Mouse (Mus musculus) thymus, postnatal 36 days (tissue): ENCODE data around the gene Apobec2.

Experiments used
- DNase-seq, 2 experiments: peaks; one replicate each; pipeline ENCODE4 v3.0.0; 2022; ENCODE audit warnings: mixed read lengths in 2 of 2

Gene Apobec2

DNA sequence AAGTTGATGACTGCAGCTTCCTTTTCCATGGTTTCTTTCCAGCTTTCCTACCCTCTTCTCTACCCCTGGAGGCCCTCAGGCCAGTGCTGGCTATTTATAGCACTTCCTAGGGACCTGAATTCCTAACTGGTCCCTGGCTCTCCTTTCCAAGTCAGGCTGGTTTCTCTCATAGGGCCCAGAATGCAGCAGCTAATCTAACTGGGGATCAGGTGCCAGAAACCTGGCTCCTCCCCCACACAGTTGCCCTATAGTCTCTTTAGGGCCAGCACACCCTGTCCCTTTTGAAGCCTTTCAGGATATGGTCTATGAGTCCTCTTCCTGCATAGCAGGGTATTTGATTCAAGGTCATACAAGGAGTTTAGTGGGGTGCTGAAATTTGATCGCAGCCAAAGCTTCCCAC, 3.8 kb upstream of the Apobec2 start:
- no peak for DNase-seq

DNA sequence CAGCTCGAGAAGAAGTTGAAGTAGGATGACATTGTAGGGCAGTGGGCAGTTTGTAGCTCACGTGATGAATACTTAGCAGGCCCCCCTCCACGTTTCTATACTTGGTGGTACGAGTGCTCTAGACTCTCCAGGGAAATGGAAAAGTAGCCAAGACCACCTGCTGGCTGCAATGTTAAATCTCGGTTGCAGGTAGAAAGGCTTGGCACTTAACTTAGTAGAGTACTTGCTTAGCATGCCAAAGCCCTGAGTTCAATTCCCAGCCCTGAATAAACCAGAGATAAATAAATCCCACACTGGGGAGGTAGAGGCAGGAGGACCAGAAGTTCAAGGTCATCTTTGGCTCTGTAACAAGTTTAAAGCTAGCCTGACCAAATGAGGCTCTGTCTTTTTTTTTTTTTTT, 1.7 kb upstream of the Apobec2 start:
- no peak for DNase-seq

DNA sequence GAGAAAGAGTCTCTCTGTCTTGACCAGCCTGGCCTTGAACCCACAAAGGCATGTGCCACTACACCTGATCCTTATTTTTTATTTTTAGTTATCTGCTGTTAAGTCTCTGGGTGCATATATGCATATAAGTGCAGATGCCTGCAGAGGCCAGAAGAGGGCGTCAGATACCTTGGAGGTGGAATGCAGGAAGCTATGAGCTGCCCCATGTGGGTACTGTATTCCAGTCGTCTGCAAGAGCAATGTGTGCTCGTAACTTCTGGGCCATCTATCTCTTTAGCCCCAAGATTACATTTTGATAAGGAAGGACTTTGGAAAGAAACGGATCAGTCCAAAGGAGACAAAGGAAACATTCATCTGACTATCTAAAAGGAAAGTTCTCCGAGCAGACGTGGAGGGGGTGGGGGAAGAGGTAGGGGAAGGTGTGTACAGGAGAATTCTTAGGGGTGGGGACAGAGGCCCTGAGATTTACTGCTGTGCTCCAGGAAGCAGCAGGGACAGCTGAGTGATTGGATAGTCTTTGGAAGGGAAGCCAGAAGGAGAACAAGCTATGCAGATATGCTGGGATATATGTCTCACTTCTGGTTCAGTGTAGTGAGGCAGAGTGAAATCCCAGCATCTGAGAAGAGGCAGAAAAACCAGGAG, 1.1 kb upstream of the Apobec2 start:
- no peak for DNase-seq

DNA sequence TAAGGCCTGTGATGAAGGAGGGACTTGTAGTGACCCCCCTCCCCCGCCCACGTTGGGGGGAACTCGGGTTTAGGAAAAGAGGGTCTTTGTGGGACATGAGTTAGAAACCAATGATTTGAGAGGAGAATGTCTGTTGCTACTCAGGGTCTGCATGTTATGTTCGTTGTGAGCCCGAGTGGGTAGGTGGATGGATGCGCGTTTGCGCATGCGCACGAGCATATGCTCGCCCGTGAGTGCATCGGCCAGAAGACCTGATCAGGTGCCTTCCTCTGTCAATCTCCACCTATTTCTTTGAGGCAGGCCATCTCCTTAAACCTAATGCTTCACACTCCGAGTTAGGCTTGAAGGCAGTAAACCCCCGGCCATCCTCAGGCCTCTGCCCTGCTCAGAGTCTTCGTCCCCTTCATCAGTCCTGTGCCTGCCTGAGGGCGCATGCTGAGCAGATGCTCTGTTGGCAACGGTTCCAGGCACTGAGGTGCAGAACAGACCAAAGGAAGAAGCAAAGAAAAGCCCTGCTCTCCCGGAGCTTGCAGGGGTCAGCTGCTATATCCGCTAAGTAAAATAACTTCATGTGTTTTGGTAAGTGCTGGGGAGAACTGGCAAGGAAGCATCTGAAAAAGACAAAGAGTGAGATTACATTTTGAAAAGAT, 401 bp upstream of the Apobec2 start:
- no peak for DNase-seq

DNA sequence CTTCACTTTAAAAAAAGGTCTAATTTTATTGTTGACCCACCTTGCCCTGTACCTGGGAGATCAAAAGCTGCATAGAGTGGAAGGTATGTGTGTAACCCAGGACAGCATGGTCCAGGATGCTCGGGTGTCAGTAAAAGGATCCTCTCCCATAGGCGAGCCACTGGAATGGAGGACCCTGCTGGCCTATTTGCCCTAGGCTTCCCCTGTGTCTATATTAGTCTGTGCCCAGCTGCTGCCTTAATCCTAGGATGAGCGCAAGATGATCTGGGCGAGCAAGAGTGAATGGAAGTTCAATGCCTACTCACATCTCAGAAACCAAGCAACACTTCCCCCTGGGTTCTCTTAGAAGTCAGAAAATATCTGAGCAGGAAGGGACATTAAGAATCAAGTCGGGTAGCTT, 1.7 kb downstream of the Apobec2 start:
- no peak for DNase-seq

DNA sequence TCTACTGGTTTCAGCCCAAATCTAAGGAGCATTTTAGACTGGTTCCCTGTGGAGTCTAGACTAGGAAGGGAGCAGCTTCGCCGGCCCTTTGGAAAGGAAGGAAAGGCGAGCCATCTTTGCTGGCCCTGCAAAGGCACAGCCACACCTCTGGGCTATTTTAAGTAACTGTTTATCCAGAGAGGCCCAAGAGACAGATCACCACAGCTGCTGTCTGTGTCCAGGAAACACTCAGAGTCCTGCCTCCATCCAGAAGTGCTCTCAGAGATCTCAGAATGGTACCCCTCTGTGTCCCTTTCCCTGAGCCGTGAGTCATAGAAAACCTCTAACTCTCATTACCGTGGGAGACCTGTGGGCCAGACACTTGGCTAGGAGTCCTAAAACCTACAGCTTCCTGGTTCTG, 2.3 kb downstream of the Apobec2 start:
- no peak for DNase-seq

DNA sequence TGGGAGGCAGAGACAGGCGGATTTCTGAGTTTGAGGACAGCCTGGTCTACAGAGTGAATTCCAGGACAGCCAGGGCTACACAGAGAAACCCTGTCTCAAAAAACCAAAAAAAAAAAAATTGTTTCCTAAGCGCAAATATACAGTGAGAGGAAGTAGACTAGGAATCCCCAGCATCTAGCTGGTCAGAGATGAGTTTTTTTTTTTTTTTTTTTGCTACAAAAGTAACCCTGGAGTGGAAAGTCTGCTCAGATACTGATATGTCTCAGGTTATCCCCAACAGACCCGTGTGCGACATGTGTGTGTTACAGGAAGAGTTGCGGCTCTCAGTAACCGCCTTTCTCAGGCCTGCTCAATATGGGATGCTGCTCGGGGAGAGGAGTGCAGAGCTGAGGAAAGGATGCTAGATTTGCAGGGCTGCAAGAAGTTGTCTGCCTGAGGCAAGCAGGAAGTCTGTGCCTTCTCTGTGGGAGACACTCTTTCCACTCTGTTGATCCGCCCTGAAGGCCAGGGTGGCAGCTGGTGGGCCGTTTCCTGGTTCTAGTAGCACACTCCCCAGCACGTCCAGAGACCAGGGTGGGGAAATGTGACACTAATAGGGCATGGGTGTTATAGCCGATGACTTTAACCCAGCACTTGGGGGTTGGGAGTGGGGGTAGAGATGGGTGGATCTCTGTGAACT, 4.7 kb downstream of the Apobec2 start:
- peak; percentile 48 to 63 for DNase-seq

DNA sequence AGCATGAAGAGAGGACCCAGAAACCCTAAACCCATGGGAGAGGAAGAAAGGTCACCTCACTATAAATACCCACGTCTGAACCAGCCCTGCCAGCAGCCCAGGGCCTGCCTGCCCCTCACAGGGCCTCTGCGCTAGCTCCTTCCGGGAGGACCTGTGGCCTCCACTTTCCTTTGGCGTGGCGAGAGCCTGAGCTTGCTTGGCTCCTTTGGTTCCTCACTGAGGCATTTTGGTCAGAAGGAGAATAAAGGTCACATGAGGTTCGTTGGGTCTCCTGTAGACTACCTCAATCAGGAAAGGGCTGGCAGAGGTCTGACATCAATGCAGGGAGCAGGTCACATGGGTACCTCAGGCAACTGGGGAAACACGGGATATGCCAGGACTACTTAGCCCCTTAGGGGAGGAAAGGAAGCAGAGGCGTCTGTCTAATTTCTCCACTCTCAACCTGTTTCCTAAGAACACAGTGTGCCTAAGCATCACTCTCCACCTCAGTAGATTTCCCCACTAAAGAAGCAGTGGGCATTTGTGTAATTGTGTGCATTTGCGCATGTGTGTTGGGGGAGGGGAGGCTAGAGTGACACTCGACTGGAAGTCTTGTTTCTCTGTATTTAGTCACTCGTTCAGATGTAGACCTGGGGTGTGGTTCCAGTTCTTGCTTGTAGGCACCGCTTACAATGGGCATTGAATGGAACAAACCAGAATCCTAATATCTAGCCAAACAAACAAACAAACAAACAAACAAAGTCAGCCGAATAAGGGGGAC, 5.6 kb downstream of the Apobec2 start:
- peak in 1 of 2 experiments; percentile 25 for DNase-seq

DNA sequence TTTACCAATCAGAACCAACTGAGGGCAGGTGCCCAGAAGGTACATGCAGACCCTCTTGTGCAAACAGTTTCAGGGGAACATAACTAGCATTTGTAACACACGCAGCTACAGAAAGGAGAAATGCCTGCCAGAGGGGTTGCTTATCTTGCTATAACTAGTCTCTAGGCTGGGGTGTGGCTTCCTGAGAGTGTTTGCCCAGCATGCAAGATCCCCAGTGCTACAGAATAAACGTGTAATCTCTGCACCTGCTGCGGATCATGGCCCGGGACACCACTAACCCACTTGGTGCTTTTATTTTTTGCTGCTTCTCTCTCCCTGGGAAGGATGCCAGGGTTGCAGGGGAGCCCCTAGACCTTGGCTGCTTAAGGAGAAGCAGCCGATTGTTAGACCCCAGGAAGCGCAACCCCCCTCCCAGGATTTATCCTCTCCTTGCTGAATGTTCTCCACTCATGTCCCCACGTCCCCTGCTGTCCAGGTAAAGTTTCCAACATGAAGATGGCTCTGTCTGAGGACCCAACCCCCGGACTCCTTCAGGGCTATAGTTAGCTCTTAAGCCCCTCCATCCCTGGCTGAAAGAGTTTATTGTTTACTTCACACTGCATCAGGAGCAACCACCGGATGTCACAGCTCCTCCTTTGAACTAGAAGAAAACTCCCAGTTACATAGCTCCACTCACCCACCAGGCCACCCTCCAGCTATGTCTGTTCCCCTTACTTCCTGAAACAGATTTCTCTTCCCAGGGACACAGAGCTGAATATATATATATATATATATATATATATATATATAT, 6.7 kb downstream of the Apobec2 start:
- DNase-seq = peak; percentile 38 to 55

DNA sequence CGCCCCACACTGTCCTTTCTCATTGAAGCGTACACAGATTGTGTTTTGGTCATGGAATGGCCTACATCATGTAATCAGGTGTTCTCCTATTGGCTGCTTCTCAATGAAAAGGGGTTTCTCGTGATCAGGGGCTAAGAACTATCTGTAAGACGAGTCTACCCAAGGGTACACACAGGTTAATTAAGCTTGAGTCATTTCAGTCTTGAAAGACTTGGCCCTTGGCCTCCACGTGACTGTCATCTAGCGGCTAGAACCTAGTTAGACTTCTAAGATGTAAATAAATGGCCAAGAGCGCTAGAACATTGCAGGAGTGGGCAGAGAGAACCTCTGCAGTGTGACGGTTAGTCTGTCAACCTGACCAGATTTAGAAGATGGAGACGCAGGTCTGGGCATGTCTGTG, 8.5 kb downstream of the Apobec2 start:
- DNase-seq = no peak

DNA sequence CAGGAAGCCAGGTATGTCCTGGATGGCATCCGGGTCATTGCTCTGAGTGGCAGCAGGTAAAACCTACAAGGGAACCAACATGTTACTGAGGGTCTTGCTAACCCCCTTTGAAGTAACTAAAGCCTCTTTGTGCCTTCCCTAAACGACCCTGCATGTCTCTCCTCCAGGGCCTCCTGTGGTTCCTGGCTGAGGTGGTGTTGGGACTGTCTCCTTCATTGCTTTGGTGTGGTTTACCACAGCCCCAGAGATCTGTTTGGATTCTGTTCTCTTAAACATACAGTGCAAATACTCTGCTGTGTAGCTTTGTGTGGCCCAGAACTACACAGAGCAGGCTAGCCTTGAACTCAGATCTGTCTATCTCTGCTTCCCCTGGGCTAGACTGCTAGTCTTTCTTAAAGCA, 13.2 kb downstream of the Apobec2 start:
- DNase-seq = no peak

DNA sequence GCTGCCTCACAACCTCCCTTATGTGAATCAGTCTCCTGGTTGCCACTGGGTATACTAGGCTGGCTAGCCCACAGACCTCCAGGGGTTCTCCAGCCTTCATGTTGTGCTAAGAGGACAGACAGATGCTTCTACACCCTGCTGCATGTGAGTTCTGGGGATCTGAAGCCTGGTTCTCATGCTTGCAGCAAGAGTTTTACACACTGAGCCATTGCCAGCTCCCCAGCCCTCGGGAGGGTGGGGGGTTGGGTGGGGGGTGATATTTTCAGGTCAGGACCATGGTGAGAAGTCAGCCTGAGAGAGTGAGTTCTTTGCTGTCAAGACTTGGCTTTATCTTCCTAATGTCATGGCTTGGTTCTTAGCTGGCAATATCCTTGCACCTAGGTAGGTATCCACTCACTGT, 13.9 kb downstream of the Apobec2 start:
- DNase-seq = no peak

DNA sequence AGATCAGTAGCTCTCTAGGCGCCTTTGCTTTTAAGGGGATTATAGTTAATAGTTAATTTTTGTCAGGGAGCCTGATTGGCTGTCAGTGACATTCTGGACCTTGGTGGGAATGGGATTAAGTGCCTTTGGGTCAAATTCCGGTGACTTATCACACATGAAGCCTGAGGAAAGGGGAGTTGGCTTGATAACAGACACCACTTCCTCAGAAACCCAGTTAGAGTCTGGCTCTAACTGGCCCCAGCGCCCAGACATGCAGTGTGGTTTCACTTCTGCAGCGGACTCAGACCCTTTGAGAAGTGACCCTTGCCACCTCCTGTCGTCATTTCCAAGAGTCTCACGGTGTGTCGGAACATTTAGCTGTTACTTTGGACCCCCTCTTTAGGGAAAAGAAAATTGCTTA, 14.6 kb downstream of the Apobec2 start:
- no peak for DNase-seq

DNA sequence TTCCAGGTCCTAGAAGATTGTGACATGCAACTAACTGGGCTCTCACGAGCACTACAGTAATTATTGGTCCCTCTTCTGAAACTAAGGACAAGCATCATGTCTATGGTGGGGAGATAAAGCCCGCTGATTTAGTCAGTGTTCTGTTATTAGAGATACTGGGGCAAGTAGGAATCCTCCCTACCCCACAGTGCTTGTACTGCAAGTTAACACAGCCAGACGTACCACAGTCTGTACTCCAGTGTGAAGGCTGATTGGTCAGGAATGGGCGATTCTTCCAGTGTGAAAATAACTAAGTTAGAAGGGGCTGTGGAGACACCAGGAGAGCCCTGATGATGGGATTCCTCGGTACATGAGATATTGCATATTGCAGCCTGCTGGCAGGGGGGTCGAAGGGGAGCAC, 15.2 kb downstream of the Apobec2 start:
- DNase-seq = no peak

DNA sequence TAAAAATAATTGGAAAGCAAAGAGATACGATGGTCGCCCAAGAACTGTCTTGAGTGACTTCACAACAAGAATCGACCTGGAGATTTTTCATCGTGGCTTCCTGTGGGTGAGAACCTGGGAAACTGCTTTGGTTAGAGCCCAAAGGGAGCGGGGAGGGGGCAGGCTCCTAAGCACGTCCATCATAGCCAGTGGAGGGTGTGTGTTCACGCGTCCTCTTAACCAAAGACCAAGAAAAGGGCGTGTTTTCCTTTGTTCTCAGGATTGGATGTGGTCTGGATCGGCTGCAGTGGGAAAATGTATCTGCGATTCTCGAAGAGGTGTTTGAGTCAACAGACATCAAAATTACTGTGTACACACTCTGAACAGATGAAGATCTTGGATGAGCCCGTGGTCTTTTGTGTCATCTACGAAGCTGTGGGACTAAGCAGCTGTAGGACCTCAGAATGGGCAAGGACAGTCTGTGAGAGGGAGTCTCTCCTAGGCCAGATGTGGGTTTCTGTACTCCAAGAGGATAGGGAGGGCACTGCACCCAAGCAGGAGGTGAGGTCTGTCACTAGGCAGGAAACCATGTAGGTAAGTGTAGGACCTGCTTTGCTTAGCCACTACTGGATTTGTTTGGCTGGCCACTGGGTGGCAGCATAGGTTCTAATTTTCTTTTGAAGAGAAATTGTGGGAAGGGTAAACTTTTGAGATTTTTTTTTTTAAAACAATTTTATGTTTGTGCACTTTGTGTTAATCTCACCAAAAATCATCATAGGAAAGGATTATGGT, 16.1 kb downstream of the Apobec2 start:
- DNase-seq = peak; percentile 73 to 80

DNA sequence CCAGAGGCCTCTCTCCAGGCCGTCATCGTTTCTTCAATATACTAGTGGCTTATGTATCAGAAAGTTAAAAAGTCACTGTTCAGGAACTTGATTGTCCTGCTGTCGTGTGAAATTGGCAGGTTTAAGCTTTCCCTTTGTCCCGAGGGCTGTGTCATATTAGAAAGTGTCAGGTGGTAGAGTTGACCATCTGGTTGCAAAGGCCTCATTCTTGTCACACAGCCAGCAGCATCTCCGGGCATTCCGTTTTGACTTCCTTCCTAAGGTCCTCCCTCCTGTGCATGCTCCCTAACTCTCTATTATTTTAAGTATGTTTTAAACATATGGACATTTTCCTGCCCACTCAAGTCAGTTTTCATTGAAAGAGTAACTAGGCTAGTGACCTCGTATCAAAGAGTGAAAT, 16.7 kb downstream of the Apobec2 start:
- DNase-seq = no peak

DNA sequence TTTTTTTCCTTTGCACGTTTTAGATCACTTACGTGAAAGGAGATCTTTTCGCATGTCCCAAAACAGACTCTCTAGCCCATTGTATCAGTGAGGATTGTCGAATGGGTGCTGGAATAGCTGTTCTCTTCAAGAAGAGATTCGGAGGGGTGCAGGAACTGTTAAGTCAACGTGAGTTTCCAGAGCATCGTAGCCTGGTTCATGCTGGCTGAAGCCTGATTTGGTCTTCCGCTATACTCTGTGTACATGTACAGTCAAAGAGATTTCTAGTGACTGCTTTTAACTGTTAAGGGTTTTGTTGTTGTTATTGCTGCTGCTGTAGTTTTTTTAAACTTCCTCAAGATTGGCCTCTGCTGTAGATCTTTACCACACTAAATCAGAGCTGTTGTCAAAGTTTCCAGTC, 21.5 kb downstream of the Apobec2 start:
- no peak for DNase-seq

DNA sequence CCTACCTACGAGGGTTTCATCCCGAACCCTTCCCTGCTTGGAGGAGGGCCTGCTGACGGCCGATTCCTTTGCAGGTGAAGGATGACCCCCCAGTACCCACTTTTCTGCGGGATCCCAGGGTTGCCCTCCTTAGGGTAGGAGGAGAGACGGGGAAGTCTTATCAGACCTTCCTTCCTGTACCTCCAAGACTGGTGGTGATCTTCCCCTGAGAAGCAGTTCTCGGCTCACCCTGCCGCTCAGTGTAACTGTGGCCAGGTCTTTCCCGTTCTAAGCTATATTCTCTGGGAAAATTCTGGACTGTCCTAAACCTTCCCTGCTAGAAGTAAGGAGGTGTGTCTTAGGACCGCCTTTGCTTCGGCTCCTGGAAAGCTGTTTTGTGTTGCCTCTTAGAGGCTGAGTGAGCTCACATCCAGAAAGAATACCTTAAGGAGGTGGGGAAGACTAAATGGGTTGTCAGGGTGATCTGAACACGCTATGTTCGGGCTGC, 22.4 kb downstream of the Apobec2 start:
- no peak for DNase-seq

DNA sequence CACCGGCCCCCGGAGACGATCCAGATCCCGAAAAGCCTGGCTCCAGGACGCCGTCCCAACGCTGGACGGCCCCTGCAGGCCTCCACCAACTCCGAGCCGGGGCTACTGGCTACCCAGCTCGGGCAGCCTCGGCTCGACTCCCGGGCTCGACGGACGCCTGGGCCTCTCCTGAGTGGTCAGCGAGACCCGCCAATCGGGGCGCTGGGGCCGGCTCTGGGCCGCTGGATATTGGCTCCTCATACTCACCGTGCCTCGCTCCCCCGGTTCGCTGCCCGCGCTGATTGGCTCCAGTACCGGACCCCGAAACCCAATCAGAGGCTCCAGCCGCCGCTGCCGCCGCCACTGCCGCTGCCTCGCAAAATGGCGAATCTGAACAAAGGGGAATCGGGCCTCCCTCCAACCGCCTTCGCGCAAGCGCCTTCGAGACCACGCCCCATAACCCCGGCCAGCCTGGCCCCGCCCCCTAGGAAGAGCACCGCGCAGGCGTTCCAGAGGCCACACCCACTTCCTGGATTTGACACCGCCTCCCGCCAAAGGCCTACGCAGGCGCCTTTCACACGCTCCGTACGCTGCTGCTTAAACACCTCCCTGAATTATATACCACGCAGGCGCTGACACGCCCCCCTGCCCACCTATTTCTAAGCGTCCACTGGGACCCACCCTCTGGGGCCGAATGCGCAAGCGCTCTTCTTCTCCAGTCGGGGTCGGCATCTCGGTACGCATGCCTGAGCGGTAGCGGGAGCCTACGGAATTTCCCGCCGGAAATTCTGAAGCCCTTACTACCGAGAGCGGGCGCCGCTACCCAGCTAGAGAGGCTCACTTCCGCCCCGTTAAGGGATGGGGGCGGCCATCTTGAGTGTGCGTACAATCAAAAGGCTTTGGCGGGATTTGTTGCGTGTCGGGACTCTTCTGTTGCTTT, 23.1 kb downstream of the Apobec2 start, which contains the start of the genes Nfya and Oard1:
TSS of gene Nfya (minus strand) at position 527 of the 919 bp plus-strand sequence.
TSS of gene Oard1 (plus strand) at position 635 of the 919 bp plus-strand sequence.
- peak; percentile 100 for DNase-seq

DNA sequence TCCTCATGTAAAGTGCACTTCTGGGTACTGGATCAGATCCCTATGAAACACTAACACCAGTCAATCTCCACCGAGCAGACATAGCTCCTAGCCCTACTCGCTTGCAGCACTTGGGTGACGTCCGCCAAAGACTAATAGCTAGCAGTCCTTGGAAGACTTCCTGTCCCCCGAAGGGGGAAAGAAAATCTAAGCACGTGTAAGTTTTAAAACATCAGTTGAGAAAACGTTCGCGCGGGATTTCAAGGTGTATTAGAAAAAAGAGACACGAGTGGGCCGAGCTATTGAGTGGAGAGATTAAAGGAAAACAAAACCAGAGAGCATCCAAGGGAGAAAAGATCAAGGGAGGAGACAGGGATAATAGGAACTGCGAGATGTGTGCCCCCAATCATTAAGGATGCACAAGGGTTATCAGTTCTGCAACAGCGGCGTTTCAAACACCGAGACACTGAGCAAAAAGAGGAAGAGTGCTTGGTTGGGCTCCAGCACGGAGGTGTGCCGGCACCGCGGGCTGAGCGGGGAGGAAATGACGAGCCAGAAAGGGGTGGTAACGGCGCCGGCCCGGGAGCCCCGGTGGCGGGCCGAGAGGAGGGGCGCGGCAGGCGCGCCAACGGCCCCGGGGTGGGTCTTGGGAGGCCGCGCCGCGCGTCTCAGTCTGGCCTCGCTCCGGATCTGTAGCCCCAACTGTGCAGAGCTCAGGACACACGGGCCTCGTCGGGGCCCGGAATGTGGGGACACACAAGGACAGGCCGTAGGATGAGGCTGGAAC, 24.0 kb downstream of the Apobec2 start:
- peak; percentile 83 to 88 for DNase-seq
